Mouse (Mus musculus): ENCODE data around the gene Vmn2r102.

The Vmn2r102 gene

GRCm38 (mm10) chr17:19660028-19660427 is at the start of gene Vmn2r102:
Gene Vmn2r102 (plus strand): TSS chr17:19660328.
- DNase-seq (ENCODE audit: low spot score), result no peak

GRCm38 (mm10) chr17:19629328-19629727 is 30.8 kb upstream of the Vmn2r102 start:
- DNase-seq (ENCODE audit: low spot score), result no peak

DNA sequence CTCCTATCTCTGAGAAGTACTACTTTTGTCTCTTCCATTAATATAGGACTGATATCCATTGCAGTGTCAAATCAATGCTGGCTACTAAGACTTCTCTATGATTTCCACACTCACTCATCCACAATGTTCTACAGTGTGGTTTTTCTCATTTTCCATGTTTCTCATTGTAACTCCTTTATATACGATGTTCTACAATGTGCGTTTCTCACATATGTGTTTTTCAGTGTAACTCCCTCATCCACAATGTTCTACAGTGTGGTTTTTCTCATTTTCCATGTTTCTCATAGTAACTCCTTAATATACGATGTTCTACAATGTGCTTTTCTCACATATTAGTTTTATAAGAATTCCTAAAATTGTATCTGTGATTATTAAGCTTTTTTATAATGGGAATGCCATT is 1.7 kb upstream of the Vmn2r102 start:
- no peak for DNase-seq (ENCODE audit: low spot score)

DNA sequence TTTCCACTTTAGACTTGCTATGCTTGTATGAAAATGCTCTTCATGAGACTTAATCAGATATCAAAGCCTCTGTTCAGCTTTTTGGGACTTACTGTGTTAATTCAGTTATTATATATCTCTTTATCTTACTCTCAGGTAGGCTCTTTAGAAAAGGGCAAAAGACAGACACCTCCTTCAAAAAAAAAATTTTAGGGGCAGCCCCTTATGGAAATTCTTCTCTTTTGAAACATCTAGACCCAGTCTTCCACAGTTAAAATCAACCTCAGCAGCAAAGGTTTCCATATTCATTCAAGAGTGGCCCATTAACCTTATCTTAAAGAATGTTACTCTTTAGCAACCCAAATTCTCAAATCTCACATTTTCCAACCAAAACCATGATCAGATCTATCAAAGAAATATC is 31.9 kb downstream of the Vmn2r102 start:
- DNase-seq (ENCODE audit: low spot score), result no peak
